Mouse (Mus musculus) heart, adult 9 months (tissue): ENCODE data around the gene Col4a2.
A peak's percentile ranks its signal among the peaks of the same experiment; 100 is the strongest.

Experiments used
- DNase-seq, 2 experiments: peaks; one replicate each; pipeline ENCODE4 v3.0.0; 2022; ENCODE audit warnings: low spot score in 2 of 2

The Col4a2 gene

DNA sequence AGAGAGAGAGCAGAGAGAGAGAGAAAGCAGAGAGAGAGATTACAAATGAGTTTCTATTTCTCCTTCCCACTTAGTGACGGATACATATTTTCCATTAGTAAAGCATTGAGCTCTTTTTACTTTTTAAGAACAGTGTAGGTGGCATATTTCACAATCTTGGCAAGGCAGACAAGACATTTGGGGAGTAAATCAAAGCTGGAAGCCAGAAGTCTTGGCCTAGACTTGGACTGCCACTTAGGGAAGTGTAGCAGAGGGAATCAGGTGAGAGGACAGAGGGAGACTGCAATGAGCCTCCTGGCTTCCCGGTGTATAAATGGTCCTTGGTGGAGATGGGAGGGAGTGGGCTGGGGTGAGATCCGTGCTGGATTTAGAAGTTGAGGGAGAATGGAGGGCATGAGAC lies 70.3 kb downstream of the Col4a2 start:
- no peak for DNase-seq

DNA sequence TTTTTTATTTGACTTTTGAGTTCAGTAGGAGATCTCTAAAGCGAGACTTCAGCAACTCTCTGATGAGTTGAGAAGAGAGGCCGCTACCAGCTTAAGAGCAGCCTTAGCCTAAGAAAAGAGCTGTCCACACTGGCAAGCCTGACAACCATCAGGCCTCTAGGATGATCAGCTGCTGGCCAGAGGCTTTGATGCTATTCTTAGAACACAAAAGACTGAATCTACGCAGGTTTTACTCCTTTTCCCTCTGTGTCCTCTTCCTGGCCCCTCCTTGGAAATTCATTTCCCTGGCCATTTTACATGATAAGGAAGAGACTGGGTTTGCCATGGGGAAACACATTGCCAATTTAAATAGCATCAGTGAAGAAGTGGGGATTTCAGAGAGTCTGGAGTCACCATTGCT lies 70.8 kb downstream of the Col4a2 start:
- no peak for DNase-seq

DNA sequence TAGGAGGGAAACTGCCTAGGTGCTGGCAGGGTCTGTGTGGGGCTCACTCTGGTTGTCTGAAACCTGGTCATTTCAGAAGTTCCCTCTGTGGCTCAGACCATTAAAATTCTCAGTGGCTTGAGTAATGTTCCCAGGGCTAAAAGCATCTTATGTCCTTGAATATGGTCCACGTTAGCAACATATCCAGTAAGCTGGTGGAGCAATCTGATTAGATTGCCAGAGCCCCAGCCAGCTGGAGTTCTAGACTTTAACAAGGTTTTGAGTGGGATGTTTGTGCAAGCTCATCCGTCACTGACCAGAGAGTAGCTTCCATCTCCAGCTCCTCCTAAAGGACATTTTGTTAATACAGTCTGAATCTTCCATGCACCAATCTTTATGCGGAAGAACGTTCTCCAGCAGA lies 72.2 kb downstream of the Col4a2 start:
- no peak for DNase-seq

DNA sequence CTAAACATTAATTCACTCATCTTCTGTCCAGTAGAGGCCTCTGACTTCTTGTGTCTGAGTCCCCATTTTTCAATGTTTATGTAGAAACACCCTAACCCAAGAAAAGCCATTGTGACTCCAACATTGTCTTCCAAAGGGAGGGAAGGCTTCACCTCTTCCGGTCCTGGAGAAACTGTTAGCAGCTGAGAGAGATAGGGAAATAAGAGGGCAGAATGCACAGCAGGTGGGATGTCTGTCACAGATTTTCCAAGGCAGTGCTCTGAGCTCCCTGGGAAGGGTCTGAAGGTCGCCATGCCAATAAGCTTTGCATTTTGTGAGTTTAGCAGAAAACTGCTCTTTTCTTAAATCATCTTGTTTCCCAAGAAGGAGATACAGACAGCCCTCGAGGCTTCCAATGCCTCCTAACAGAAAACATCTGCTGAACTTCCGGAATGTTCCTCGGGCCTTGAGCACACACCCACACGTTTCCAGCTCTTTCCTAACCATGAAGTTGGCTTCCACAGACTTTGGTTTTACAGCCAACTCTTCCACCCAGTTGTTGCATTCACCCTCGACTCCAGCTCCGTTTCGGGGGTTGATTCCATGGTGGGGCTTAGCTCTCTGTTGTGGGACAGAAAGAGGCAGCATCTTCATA lies 72.8 kb downstream of the Col4a2 start:
- DNase-seq, result peak; percentile 77 to 80

DNA sequence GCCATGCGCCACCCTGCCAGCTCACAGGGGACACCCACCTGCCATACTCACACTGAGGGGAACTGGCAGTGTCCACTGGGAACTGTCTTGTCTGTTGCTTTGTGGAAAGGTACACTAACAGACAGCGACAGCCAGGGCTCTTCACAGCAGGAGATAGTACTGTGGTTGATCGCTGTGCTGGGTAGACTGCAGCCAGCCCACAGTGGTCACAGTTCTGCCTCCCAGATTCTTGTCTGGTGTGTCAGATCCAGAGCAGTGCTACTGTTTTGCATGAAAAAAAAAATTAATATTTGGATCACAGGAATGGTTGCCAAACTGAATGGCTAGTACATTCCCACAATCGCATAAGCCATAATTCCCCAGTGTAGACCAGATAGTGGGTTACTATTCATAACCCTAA lies 74.7 kb downstream of the Col4a2 start:
- DNase-seq, result no peak

DNA sequence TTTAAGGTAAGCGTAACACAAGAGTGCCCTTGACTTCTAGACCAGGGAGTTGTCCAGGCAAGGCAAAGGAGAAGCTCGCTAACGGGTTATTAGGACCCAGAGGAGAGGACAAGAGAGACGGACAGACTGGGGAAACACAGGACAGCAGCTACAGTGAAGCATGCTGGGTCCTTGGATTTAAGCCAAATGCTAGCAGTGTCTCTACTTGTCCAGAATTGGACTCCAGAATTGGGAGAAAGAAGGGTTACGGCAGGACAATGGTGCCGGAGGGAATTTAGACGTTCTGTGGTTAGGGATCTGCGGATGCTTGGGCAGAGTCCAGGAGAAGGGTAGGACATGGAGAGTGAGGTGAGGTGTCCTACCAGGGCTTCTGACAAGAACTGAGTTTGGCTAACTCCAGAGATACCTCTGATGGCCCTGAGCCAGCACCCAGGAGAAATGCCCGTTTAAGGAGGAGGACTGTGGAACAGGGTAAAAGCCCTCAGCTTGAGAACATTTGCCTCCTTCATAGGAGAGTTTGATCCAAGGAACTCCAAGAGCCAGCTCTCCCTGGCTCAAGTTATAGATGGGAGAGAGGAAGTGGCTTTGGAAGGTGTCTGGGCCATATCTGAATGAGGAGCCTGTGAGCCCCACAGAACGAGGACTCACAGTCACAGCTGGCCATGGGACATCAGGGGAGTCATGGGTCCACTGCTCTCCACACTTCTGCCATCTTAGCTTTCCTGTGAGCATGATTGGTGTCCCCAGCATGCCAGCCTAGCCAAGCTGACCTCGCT lies 76.9 kb downstream of the Col4a2 start:
- no peak for DNase-seq

DNA sequence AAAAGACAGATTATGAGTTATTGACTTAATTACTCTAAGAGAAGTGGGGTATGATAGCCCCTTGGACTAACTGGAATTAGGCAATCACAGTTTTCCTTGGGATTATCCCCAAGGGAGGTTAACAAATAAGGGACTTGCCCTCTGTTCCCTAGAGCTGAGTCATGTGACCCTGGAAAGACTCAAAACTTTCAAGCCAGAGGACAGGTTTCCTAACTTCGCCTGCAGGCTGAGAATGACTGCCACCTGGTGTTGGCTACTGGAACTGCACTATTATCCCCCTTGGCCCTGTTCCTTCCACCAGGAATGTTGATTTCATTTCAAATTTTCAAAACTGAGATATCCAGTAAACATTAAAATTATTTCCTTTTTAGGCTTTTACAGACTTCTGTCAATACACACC lies 80.1 kb downstream of the Col4a2 start:
- DNase-seq, result peak; percentile 74 to 87

DNA sequence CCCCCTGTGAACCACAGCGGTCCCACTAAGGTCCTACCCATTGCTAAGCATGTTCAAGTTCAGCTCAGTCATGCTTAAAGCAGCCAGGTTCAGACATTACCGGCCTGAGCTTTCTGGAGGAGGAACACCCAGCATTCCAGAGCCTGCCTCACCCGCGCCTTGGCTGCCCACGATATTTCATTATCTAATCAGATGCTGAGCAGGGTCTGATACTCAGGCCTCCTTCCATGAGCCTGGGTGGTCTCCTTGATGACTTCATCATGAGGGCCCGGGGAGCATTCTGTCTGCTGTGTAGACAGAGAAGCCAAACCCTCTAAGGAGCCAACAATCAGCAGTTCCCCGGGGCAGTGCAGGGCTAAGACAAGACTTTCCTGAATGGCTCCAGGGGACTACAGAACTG lies 80.6 kb downstream of the Col4a2 start:
- DNase-seq, result no peak

DNA sequence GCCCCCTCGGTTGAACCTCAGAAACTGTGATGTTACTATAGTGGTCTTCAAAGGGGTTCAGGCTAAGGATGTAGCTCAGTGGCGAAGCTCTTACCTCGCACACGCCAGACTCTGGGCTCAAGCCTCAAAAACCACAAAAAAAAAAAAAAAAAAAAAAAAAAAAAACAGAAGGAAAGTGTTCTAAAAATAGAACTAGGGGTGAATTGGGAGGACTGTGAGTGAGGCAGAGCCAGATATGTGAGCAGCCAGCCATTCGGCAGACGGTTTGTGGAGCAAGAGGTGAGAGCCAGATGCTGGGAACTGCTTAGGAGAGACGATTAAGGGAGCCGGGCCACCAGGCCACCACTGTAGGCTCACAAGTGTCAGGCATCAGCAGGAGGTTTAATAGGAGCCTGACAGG lies 81.0 kb downstream of the Col4a2 start:
- DNase-seq, result no peak

DNA sequence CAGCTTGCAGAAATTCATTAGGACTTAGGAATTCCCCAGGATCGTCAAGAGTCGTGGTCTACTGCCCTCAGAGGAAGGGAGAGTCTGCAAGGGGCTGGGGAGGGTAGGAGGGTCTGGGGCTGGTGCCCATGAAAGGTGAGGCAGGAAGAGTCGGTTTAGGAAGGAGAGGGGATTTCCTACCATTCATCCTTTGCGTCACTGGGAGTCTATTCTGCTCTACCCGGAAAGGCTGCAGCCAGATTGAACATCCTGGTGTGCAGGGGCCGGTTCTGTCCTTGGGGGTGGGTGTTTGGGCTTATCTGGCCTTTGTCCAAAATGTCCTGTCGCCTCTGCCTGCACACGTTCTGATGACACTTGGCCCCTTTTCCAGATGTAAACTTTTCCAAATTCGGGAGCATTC lies 82.2 kb downstream of the Col4a2 start:
- no peak for DNase-seq

DNA sequence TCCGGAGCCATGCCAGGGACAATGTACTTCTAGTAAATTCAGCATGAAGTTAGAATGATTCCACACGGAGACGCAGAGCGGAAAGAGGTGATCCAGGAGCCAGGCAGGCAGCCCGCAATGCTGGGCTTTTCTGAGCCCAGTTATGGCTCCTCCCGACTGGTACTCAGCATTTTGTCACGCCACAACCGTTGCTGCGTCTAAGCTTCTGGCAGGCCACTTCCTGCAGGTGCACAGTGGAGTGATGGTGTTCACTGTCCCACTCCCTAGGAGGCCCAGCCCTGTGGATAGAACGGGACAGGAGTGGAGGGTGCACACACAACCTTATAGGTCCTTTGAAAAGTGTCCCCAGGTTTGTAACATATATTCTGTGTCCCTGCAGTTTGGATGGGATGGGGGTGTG lies 83.0 kb downstream of the Col4a2 start:
- DNase-seq, result no peak

DNA sequence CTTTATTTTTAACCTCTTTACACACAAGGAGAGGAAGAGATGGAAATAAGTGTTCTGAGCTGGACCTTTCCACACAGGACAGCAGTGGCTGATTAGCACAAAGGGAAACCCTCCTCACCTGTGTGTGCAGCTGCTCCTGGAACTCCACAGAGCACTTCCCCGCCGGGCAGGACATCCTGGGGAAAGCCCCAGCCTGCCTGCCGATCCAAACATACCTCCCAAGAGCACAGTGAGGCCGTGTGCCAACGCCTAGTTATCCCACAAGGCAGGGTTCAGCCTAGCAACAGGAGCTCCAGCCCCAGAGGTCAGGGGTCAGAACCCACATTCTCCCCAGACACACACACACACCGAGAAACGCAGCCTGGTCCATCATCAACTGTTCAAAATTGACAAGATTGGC lies 83.5 kb downstream of the Col4a2 start:
- no peak for DNase-seq

DNA sequence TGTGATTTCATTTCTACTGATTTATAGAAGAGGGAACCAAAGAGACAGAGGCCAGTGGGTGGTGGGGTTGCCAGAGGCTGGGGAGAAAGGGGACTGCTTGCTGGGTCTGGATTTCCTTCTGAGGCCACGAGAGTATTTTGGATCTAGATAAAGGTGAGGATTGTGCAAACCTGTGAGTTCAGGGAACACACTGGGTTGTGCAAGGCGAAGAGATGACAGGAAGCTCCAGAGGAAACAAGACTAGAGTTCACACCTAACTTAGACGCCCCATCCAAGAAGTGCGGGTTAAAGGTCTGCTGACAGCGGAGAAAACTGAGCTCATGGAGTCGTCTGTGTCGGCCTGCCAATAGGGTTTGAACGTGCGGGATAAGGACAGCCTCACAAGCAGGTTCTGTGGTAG lies 84.5 kb downstream of the Col4a2 start:
- no peak for DNase-seq

DNA sequence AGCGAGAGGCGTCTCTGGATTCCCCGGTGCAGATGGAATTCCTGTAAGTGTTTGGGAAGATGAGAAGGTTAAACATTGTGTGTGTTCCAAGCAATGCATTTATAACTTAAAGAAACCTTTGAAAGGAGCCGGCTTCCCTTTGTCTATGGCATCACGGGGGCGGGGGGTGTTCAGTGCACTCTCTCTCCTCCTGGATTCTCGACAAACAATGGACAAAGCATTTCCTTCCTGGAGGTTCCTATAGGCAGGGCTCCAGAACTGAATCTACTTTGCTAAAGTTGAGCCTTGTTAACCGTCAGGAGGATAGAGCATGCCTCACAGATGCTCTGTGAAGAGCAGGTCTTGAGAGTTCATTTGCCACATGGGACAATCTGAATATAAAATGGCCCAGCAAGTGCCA lies 87.1 kb downstream of the Col4a2 start:
- DNase-seq, result no peak

DNA sequence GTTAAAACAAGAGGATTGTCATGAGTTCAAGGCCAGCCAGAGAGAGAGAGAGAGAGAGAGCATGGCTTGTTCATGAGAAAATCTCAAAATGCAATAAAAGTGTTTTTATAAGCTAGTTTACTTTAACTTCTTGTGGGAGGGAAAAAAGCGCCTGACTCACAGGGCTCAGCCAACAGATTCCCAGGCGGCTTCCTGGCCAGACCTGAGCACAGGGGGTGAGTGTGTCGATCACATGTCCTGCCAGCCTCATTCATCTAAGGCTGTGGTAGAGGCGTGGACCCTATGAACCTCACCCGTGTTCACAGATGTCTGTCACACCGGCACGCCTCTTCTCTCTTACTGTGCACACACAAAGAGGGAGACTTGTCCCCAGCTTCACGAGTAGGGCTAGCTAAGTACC lies 87.6 kb downstream of the Col4a2 start:
- no peak for DNase-seq

DNA sequence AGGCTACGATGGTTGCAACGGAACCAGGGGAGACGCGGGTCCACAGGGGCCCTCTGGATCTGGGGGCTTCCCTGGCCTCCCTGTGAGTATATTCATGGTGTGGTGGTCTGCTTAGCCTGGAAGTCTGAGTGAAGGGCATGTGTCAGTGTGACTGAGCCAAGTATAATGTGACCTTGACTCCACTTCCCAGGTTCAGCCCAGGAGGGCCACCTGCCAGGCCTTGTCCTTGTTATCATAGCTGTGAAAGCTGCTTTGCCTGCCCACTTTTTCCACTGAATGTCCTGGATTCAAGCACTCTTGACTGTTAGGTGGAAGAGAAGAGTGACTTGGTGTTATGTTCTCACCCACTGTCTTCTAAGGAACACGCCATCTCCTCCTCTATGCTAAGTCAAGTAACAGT lies 88.6 kb downstream of the Col4a2 start:
- DNase-seq, result no peak

DNA sequence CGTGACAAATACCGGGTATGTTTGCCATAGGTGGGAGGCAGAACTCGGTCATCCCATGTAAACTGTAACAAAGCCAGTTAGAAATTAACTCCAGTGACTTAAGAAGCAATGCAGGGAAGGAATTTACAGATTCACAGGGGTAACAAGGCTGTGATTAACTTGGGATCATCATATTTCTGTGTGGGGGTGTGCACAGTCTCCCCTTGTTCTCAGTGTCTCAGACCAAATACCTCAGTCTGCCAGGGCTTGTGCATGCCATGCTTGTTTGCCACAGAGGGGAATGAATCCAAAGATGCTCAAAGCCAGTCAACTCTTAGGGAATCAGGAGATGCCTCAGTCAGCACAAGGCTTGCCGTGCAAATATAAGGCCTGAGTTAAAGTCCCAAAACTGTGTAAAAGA lies 89.6 kb downstream of the Col4a2 start:
- no peak for DNase-seq

DNA sequence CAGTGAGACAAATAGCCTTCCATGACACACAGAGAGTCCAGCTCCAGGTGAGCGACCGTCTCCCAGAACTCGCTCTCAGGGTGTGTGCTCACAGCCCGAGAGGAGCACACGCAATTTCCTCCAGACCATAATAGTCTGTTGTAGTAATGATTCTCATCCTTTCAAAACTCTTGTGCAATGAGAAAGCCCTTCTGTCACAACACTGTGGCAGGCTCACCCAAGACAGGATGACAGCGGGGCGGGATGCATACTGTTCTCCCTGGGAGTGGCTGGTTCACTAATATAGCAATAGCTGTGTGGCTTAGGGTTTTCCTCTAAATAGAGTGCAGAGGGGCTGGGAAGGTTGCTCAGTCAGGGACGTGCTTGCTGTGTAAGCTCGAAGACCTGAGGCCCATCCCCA lies 91.2 kb downstream of the Col4a2 start:
- no peak for DNase-seq

DNA sequence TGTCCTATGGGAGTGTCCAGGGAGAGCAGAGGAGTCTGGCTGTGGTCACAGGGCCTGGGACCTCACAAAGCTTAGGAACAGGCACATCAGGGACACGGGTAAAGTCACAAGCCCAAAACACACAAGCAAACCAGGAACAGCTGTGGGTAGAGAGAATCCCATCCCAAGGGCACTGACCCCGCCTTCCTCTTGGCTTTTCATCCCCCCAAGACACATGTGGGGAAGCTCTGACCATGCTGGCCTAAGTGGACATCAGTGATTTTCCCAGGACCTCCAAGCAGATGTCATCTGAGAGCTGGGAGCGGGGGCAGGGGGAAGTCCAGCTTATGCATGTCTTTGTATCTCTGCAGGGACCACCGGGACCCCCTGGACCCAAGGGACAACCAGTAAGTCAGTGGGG lies 92.0 kb downstream of the Col4a2 start:
- no peak for DNase-seq

DNA sequence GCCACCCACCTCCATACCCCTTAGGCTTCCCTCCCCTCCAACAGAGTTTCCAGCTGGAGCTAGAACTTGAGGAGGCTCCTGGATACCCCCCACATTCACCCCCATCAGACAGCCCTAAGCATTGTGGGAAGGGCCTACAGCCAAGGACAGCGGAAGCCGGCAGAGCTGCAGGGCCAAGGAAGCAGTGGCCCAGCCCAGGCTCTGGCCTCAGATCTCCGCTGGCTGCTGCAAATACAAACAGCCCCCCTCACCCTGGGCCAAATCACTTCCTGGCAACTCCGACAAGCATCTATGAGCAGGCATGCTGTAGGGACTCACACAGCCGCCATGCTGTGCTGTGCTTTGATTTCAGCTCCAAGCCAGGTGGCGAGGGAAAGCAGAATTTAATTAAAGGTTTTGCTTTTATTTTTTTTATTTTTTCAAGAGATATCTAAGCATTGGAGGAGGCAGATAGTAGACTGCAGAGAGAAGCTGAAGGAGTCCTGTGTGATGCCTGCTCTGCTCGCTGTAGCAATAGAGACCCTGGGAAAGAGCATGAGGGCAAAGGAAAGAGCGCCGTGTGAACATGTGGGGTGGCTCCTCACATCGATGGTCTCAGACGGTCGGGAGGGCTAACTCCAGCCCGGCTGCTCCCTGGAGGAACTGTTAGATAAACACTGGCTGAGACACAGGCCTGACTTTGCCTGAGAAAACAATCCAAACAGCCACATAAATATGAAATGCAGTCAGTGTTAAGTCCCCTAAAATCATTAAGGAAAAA lies 93.3 kb downstream of the Col4a2 start:
- DNase-seq, result peak; percentile 80 to 86

DNA sequence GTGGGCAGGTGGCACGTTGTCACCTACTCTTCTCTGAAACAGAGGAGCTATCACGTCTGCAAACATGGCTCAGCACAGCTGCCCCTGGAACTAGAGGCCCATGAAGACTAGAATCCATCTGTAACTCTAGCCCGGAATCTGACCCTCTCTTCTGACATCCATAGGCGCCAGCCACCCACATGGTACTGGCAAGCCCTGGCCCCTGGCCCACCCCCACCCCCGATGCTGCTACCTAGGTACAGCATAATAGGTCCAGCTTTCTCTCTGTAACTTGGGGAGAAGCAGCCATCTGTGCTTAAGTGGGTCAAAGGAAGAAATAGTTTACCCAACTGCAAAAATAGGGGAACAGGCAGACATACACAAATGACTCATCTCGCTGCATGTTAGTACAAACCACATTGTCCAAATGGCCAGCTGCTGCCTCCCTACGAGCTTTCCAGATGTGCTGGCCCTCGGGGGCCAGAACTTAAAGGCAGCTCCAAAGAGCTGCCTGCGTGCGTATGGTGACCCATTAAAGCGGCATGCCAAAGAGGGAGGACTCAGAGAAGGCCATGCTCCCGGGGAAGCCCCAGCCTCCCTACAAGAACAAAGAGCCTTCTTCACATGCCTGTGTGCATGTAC lies 99.0 kb downstream of the Col4a2 start:
- DNase-seq, result peak; percentile 57 to 74

DNA sequence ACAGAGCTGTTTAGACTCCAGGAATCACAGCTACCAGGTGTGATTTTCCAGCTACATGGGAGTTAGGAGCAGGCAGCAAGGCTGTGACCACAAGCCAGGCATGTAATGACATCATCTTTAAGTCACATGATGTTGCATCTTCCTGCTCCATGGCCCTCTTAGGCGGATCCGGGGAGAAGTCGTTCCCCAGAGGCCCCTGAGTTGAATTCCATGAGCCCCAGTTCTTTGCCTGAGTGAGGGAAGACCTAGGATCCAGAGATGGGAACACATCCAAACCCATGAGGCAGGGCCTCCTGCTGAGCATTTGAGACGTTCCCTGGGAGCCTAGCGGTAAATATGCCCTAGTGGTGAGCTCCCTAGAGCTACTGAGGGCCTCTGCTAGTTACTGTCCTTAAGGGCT lies 99.8 kb downstream of the Col4a2 start:
- DNase-seq, result peak in 1 of 2 experiments; percentile 44

DNA sequence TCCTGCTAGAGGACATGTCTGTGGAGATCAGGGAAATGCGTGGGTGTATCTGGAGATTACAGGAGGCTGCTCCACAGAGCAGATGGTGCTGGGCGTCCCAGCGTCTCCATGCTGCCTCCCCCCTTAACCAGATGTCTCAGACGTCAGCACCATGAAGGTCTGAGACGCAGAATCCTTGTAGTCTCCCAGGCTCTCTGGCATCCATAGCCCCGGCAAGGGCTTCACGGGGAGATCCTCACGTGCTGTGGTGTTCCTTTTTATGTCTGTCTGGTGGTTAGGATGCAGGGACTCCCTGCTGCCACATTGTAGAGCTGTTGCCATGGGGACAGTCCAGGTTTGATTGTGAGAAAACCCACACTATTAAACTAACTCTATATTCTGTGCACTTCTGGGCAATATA lies 101.7 kb downstream of the Col4a2 start:
- DNase-seq, result no peak
